Mouse (Mus musculus): ENCODE measurements around the gene Tas2r115. TPM values are rescaled to one million over a fixed set of nuclear protein-coding genes. Genes with fewer than 3 reads are reported as not detected.
"Not testable (repeated sequence)": the region's sequence is repeated elsewhere in the genome, so short reads cannot be mapped to it uniquely, and the experiment has no call there.

Gene Tas2r115
- not detected in 2 replicates for polyA plus RNA-seq (2012; rRNA removed)

- no peak for TF ChIP-seq POLR2A (IDR thresholded peaks at IDR 0.05; ENCODE audit: extremely low read depth, insufficient read depth, low read length)
- no peak within 1 kb of the TSS for H3K27ac ChIP-seq (ENCODE audit: insufficient read depth, low read length)
- H3K4me3 ChIP-seq (ENCODE audit: insufficient read depth, low read length), result no peak within 1 kb of the TSS
- no peaks in the 10 kb centered on the region for H3K4me1 ChIP-seq (ENCODE audit: control insufficient read depth, insufficient read depth, low read length)
These were observed at the start of gene Tas2r115 for GRCm38 (mm10) chr6:132737935-132738334. Gene Tas2r115 (minus strand): TSS chr6:132738035.

- TF ChIP-seq CTCF (IDR thresholded peaks at IDR 0.05; ENCODE audit: extremely low read depth, insufficient read depth, low read length) (no peak), POLR2A (IDR thresholded peaks at IDR 0.05; ENCODE audit: extremely low read depth, insufficient read depth, low read length) (no peak)
- Histone ChIP-seq H3K4me3 (ENCODE audit: insufficient read depth, low read length) (no peak within 1 kb of the TSS), H3K27ac (ENCODE audit: insufficient read depth, low read length) (no peak within 1 kb of the TSS), H3K4me1 (ENCODE audit: control insufficient read depth, insufficient read depth, low read length) (no peaks in the 10 kb centered on the region)
These were observed 40.2 kb upstream of the Tas2r115 start, which contains the start of gene Tas2r136 for GRCm38 (mm10) chr6:132778062-132778461. Gene Tas2r136 (minus strand): TSS chr6:132778162.

GRCm38 (mm10) chr6:132761831-132762230 lies 24.0 kb upstream of the Tas2r115 start, which contains the start of gene Tas2r102:
Gene Tas2r102 (plus strand): TSS chr6:132762131.
- Histone ChIP-seq H3K4me3 (ENCODE audit: insufficient read depth, low read length) (no peak within 1 kb of the TSS), H3K4me1 (ENCODE audit: control insufficient read depth, insufficient read depth, low read length) (no peaks in the 10 kb centered on the region), H3K27ac (ENCODE audit: insufficient read depth, low read length) (no peak within 1 kb of the TSS)
- TF ChIP-seq CTCF (IDR thresholded peaks at IDR 0.05; ENCODE audit: extremely low read depth, insufficient read depth, low read length) (no peak), POLR2A (IDR thresholded peaks at IDR 0.05; ENCODE audit: extremely low read depth, insufficient read depth, low read length) (no peak)

GRCm38 (mm10) chr6:132754430-132754829 lies 16.6 kb upstream of the Tas2r115 start, which contains the start of gene Tas2r124:
Gene Tas2r124 (plus strand): TSS chr6:132754730.
- no peak for TF ChIP-seq POLR2A (IDR thresholded peaks at IDR 0.05; ENCODE audit: extremely low read depth, insufficient read depth, low read length)
- TF ChIP-seq CTCF (IDR thresholded peaks at IDR 0.05; ENCODE audit: extremely low read depth, insufficient read depth, low read length), result no peak
- Histone ChIP-seq H3K4me3 (ENCODE audit: insufficient read depth, low read length) (no peak within 1 kb of the TSS), H3K4me1 (ENCODE audit: control insufficient read depth, insufficient read depth, low read length) (no peaks in the 10 kb centered on the region), H3K27ac (ENCODE audit: insufficient read depth, low read length) (no peak within 1 kb of the TSS)

GRCm38 (mm10) chr6:132750206-132750605 lies 12.4 kb upstream of the Tas2r115 start:
- H3K4me3 ChIP-seq (ENCODE audit: insufficient read depth, low read length), result no peak overlapping the region
- TF ChIP-seq CTCF (IDR thresholded peaks at IDR 0.05; ENCODE audit: extremely low read depth, insufficient read depth, low read length) (no peak), POLR2A (IDR thresholded peaks at IDR 0.05; ENCODE audit: extremely low read depth, insufficient read depth, low read length) (no peak)
- no peak overlapping the region for H3K27ac ChIP-seq (ENCODE audit: insufficient read depth, low read length)
- no peaks in the 10 kb centered on the region for H3K4me1 ChIP-seq (ENCODE audit: control insufficient read depth, insufficient read depth, low read length)

GRCm38 (mm10) chr6:132711828-132712227 lies 26.0 kb downstream of the Tas2r115 start, which contains the start of gene Tas2r122:
Gene Tas2r122 (minus strand): TSS chr6:132711928.
- H3K4me3 ChIP-seq (ENCODE audit: insufficient read depth, low read length), result no peak within 1 kb of the TSS
- H3K27ac ChIP-seq (ENCODE audit: insufficient read depth, low read length), result no peak within 1 kb of the TSS
- H3K4me1 ChIP-seq (ENCODE audit: control insufficient read depth, insufficient read depth, low read length), result no peaks in the 10 kb centered on the region
- no peak for TF ChIP-seq CTCF (IDR thresholded peaks at IDR 0.05; ENCODE audit: extremely low read depth, insufficient read depth, low read length)
- TF ChIP-seq POLR2A (IDR thresholded peaks at IDR 0.05; ENCODE audit: extremely low read depth, insufficient read depth, low read length), result no peak

- TF ChIP-seq POLR2A (IDR thresholded peaks at IDR 0.05; ENCODE audit: extremely low read depth, insufficient read depth, low read length), result no peak
- no peak for TF ChIP-seq CTCF (IDR thresholded peaks at IDR 0.05; ENCODE audit: extremely low read depth, insufficient read depth, low read length)
- Histone ChIP-seq H3K27ac (ENCODE audit: insufficient read depth, low read length) (no peak within 1 kb of the TSS), H3K4me1 (ENCODE audit: control insufficient read depth, insufficient read depth, low read length) (no peaks in the 10 kb centered on the region), H3K4me3 (ENCODE audit: insufficient read depth, low read length) (no peak within 1 kb of the TSS)
These were observed 36.9 kb downstream of the Tas2r115 start, which contains the start of gene Tas2r121 for GRCm38 (mm10) chr6:132700907-132701306. Gene Tas2r121 (minus strand): TSS chr6:132701007.

- not testable (repeated sequence) for H3K4me3 ChIP-seq (ENCODE audit: insufficient read depth, low read length); H3K27ac ChIP-seq (ENCODE audit: insufficient read depth, low read length); H3K4me1 ChIP-seq (ENCODE audit: control insufficient read depth, insufficient read depth, low read length)
These were observed 46.2 kb downstream of the Tas2r115 start for GRCm38 (mm10) chr6:132691596-132691995.

Other genes starting within 250 kb of the Tas2r115 start
- not detected in 2 replicates for gene Prh1, start 168.2 kb downstream of the Tas2r115 start, polyA plus RNA-seq (2012; rRNA removed)
- gene Prp2, start 142.1 kb downstream of the Tas2r115 start, polyA plus RNA-seq (2012; rRNA removed), result not detected in 2 replicates
- gene A630073D07Rik, start 86.5 kb downstream of the Tas2r115 start, polyA plus RNA-seq (2012; rRNA removed), result not detected in 2 replicates
- gene Tas2r120, start 81.1 kb downstream of the Tas2r115 start, polyA plus RNA-seq (2012; rRNA removed), result not detected in 2 replicates
- not detected in 2 replicates for gene Tas2r121, start 37.0 kb downstream of the Tas2r115 start, polyA plus RNA-seq (2012; rRNA removed)
- not detected in 2 replicates for gene Tas2r122, start 26.1 kb downstream of the Tas2r115 start, polyA plus RNA-seq (2012; rRNA removed)
- not detected in 2 replicates for gene Tas2r124, start 16.7 kb upstream of the Tas2r115 start, polyA plus RNA-seq (2012; rRNA removed)
- gene Tas2r102, start 24.1 kb upstream of the Tas2r115 start, polyA plus RNA-seq (2012; rRNA removed), result not detected in 2 replicates
- not detected in 2 replicates for gene Tas2r136, start 40.1 kb upstream of the Tas2r115 start, polyA plus RNA-seq (2012; rRNA removed)
- gene Tas2r117, start 64.8 kb upstream of the Tas2r115 start, polyA plus RNA-seq (2012; rRNA removed), result not detected in 2 replicates
- gene Tas2r123, start 109.1 kb upstream of the Tas2r115 start, polyA plus RNA-seq (2012; rRNA removed), result not detected in 2 replicates
- gene Tas2r116, start 117.4 kb upstream of the Tas2r115 start, polyA plus RNA-seq (2012; rRNA removed), result not detected in 2 replicates
- gene Tas2r110, start 130.0 kb upstream of the Tas2r115 start, polyA plus RNA-seq (2012; rRNA removed), result not detected in 2 replicates
- not detected in 2 replicates for gene Tas2r113, start 155.0 kb upstream of the Tas2r115 start, polyA plus RNA-seq (2012; rRNA removed)
- gene Tas2r125, start 171.6 kb upstream of the Tas2r115 start, polyA plus RNA-seq (2012; rRNA removed), result not detected in 2 replicates
- gene Tas2r129, start 213.1 kb upstream of the Tas2r115 start, polyA plus RNA-seq (2012; rRNA removed), result not detected in 2 replicates
- gene Tas2r131, start 219.9 kb upstream of the Tas2r115 start, polyA plus RNA-seq (2012; rRNA removed), result not detected in 2 replicates
- not detected in 2 replicates for gene Tas2r109, start 242.9 kb upstream of the Tas2r115 start, polyA plus RNA-seq (2012; rRNA removed)